Mouse (Mus musculus) embryo, embryonic 9.5 days (tissue): ENCODE data around the gene Ddx51.

ENCODE experiments used
- DNase-seq: peaks from one replicate; pipeline ENCODE4 v3.0.0-alpha.2; 2017; ENCODE audit errors: extremely low spot score

Ddx51 gene

GRCm38 (mm10) chr5:110664041-110664440, 10.8 kb downstream of the Ddx51 start:
- no peak for DNase-seq

- no peak for DNase-seq
Measured at GRCm38 (mm10) chr5:110664750-110665269, 11.6 kb downstream of the Ddx51 start.

- DNase-seq: no peak
Measured at GRCm38 (mm10) chr5:110665486-110666121, 12.4 kb downstream of the Ddx51 start.

GRCm38 (mm10) chr5:110682041-110682440, 28.8 kb downstream of the Ddx51 start:
- no peak for DNase-seq

GRCm38 (mm10) chr5:110698617-110699016, 45.4 kb downstream of the Ddx51 start:
- DNase-seq: no peak

- DNase-seq: no peak
Measured at GRCm38 (mm10) chr5:110704004-110704403, 50.8 kb downstream of the Ddx51 start.

- DNase-seq: no peak
Measured at GRCm38 (mm10) chr5:110709256-110709655, 56.0 kb downstream of the Ddx51 start.
